Mouse (Mus musculus) small intestine, adult 10 weeks (tissue): Measurements from ENCODE around the gene Cds1. TPM values are rescaled to one million over a fixed set of nuclear protein-coding genes. Genes with fewer than 3 reads are reported as not detected.

ENCODE experiments used
- polyA plus RNA-seq: library from polyadenylated mRNA; stranded (reverse); fragments of 350-450 nt; fragmentation: Illumina TruSeq; extraction: RNeasy Lipid Tissue Mini Kit (QIAGEN cat#74804); gene quantifications from one replicate; pipeline ENCODE4 v1.2.3, GENCODE M21; 2014; ENCODE audit warnings: low replicate concordance

The Cds1 gene
- 78.0 TPM for polyA plus RNA-seq

GRCm38 (mm10) chr5:101764554-101765347 lies at the start of gene Cds1:
Gene Cds1, plus strand, starts transcription at chr5:101765130.

Other genes starting within 250 kb of the Cds1 start
- not detected for gene Nkx6-1, start 100.1 kb upstream of the Cds1 start, polyA plus RNA-seq